Mouse (Mus musculus): Measurements from ENCODE around the gene Nsmce3. TPM values are rescaled to one million over a fixed set of nuclear protein-coding genes. Genes with fewer than 3 reads are reported as not detected.

The Nsmce3 gene
- polyA plus RNA-seq, 1 experiment from 2014 or later: 10.4 TPM

- H3K4me3 ChIP-seq (replicated peaks): no peak overlapping the region
- no peak overlapping the region for H3K4me2 ChIP-seq
- no peaks in the 10 kb centered on the region for H3K4me1 ChIP-seq
- no peak overlapping the region for H3K27ac ChIP-seq
- H3K27me3 ChIP-seq: no peaks in the 10 kb centered on the region
- H3K36me3 ChIP-seq (replicated peaks): no peaks in the 10 kb centered on the region
- WGBS: 86% methylated on average over 9 of the region's 9 CpGs
- no peak for ATAC-seq (ENCODE audit: low FRiP score)
- H3K9ac ChIP-seq: no peak overlapping the region
- H3K9me3 ChIP-seq: no peaks in the 10 kb centered on the region
Measured at GRCm38 (mm10) chr7:64889919-64890318, 17.1 kb upstream of the Nsmce3 start.

DNA sequence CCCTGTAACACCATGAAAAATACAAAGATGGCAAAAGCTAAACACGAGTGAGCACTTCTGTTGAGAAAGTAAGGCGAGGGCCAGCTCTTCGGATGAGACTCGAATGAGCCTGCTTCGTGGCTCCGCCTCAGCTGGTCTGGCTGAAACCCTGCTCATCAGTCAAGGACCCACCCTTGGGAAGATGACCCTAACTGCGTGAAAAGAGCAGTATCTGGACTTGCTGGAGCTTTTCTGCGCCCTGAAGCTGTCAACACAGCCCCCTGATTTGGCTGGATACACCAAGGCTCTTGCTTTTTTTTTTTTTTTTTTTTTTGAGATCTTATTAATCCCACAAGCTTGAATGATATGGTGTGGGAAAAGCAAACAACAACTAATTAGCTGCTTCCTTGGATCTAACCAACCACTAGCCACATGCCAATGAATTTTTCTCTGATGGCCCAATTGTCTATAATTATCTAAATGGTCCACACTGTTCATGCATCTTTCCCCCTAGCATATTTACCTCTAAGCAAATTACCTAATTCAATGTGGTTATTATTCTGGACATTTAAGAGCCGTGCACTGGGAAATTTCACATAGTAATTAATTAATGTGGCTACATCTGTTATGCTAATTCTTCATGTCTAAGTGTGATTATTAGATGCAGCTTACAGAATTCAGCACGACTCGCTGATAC, 11.5 kb upstream of the Nsmce3 start:
- no peaks in the 10 kb centered on the region for H3K36me3 ChIP-seq (replicated peaks)
- 65% methylated on average over 11 of the region's 11 CpGs for WGBS
- H3K4me3 ChIP-seq (replicated peaks): no peak overlapping the region
- H3K9me3 ChIP-seq: no peaks in the 10 kb centered on the region
- peak; percentile 63; the same call in 1 of the 2 replicates for ATAC-seq (ENCODE audit: low FRiP score)
- no peak overlapping the region for H3K9ac ChIP-seq
- H3K4me2 ChIP-seq: no peak overlapping the region
- no peaks in the 10 kb centered on the region for H3K27me3 ChIP-seq
- peaks cover 3% of the 10 kb centered on the region for H3K4me1 ChIP-seq
- H3K27ac ChIP-seq: 0 out of 2 replicates have a peak overlapping the region, but pooled peaks have one; percentile 33

DNA sequence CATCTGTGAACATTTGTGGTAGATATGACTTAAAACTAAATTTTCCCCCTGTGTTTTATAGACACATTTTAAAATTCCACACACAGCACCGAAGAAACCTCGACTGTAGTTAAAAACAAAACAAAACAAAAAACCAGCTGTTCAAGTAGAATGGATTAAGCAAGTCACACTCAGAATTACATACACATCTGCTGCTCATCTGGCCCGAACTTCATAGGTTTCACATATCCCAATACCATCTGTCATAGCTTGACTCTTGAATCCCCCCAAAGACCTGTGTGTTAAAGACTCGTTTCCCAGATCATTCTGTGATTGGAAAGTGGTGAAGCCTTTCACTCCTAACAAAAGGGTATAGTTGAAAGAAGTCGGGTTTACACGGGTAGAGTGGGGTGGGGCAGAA, 9.4 kb upstream of the Nsmce3 start:
- ATAC-seq (ENCODE audit: low FRiP score): no peak
- H3K36me3 ChIP-seq (replicated peaks): no peaks in the 10 kb centered on the region
- no peak overlapping the region for H3K4me2 ChIP-seq
- no peaks in the 10 kb centered on the region for H3K27me3 ChIP-seq
- H3K9me3 ChIP-seq: no peaks in the 10 kb centered on the region
- WGBS: 73% methylated on average over 6 of the region's 6 CpGs
- no peak overlapping the region for H3K27ac ChIP-seq
- no peak overlapping the region for H3K4me3 ChIP-seq (replicated peaks)
- H3K9ac ChIP-seq: no peak overlapping the region
- peaks cover 3% of the 10 kb centered on the region for H3K4me1 ChIP-seq

- ATAC-seq (ENCODE audit: low FRiP score): no peak
- WGBS: 81% methylated on average over 7 of the region's 7 CpGs
- no peaks in the 10 kb centered on the region for H3K27me3 ChIP-seq
Measured at GRCm38 (mm10) chr7:64881387-64881786, 8.6 kb upstream of the Nsmce3 start.

DNA sequence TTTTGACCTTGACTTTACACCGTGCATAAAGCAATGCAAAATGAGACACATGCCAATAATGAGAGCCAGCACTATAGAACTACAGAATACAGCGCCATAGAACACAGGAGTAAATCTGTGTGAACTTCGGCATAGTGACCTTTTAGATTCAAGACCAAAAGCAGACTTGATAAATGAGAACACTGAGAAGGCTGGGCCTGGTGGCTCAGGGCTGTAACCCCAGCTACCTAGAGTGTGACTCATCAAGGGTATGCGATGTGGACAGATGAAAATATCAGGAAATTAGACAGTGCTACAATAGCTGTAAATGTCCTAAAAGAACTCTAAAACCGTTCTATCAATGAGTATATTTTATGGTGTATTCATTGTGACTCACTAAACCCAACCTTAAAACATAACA, 7.6 kb upstream of the Nsmce3 start:
- no peak for ATAC-seq (ENCODE audit: low FRiP score)
- Histone ChIP-seq H3K9me3 (no peaks in the 10 kb centered on the region), H3K4me1 (peaks cover 3% of the 10 kb centered on the region), H3K27me3 (no peaks in the 10 kb centered on the region), H3K27ac (no peak overlapping the region), H3K36me3 (replicated peaks) (no peaks in the 10 kb centered on the region), H3K9ac (no peak overlapping the region), H3K4me3 (replicated peaks) (no peak overlapping the region), H3K4me2 (no peak overlapping the region)
- WGBS: 87% methylated on average over 5 of the region's 5 CpGs

More at GRCm38 (mm10) chr7:64881387-64881786, 8.6 kb upstream of the Nsmce3 start:
- Histone ChIP-seq H3K4me3 (replicated peaks) (no peak overlapping the region), H3K4me1 (peaks cover 3% of the 10 kb centered on the region), H3K4me2 (no peak overlapping the region), H3K36me3 (replicated peaks) (no peaks in the 10 kb centered on the region), H3K9ac (no peak overlapping the region), H3K9me3 (no peaks in the 10 kb centered on the region), H3K27ac (no peak overlapping the region)

GRCm38 (mm10) chr7:64874941-64875340, 2.1 kb upstream of the Nsmce3 start:
- no peaks in the 10 kb centered on the region for H3K36me3 ChIP-seq (replicated peaks)
- WGBS: 93% methylated on average over 4 of the region's 4 CpGs
- no peaks in the 10 kb centered on the region for H3K27me3 ChIP-seq
- ATAC-seq (ENCODE audit: low FRiP score): no peak
- H3K4me1 ChIP-seq: peaks cover 21% of the 10 kb centered on the region
- H3K27ac ChIP-seq: no peak overlapping the region
- no peak overlapping the region for H3K4me3 ChIP-seq (replicated peaks)
- H3K9ac ChIP-seq: no peak overlapping the region
- H3K4me2 ChIP-seq: no peak overlapping the region
- H3K9me3 ChIP-seq: no peaks in the 10 kb centered on the region

GRCm38 (mm10) chr7:64873266-64873665, 469 bp upstream of the Nsmce3 start:
- peak overlapping the region; percentile 95 for H3K27ac ChIP-seq
- no peaks in the 10 kb centered on the region for H3K9me3 ChIP-seq
- peak overlapping the region; percentile 90; the same call in 1 of the 2 replicates for H3K9ac ChIP-seq
- no peaks in the 10 kb centered on the region for H3K36me3 ChIP-seq (replicated peaks)
- peak overlapping the region; percentile 90 for H3K4me3 ChIP-seq (replicated peaks)
- no peak for ATAC-seq (ENCODE audit: low FRiP score)
- peak overlapping the region; percentile 78 for H3K4me2 ChIP-seq
- peaks cover 32% of the 10 kb centered on the region for H3K4me1 ChIP-seq
- no peaks in the 10 kb centered on the region for H3K27me3 ChIP-seq
- 38% methylated on average over 11 of the region's 11 CpGs for WGBS

DNA sequence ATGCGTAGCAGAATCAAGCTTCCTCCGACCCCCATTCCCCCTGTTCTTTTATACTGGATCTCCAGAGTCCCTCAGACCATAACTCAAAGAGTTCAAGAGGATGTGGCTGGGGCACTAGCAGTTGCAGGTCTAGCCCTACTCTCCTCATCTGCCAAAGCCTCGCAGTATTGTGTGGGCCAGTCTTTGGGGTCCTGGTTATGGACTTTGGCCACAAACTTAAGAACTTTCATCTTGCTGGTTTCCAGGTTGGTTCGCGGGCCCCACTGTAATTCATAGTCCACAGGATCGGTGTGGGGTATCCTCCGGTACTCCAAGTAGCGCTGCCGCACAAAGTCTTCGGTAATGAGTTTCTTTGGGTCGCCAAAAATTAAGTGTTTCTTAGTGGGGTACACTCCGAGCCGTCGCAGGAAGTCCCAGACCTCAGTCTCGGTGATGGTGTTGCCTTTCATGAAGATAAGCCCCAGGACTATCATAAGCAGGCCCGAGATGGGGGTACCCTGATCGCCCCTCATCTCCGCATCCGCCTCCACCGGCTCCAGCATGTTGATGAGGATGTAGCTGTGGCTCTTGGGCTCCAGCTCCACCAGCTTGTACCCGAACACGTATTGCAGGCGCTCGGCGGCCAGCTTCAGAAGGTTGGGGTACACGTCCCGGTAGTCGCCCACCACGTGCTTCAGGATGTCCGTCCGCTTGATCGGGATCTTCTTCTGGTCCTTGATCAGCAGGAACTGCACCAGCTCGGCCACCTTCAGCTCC, 632 bp downstream of the Nsmce3 start:
- H3K9ac ChIP-seq: peak overlapping the region; percentile 90
- no peaks in the 10 kb centered on the region for H3K36me3 ChIP-seq (replicated peaks)
- H3K27ac ChIP-seq: peak overlapping the region; percentile 95
- no peaks in the 10 kb centered on the region for H3K9me3 ChIP-seq
- no peaks in the 10 kb centered on the region for H3K27me3 ChIP-seq
- peak overlapping the region; percentile 78 for H3K4me2 ChIP-seq
- peak overlapping the region; percentile 90 for H3K4me3 ChIP-seq (replicated peaks)
- peaks cover 32% of the 10 kb centered on the region for H3K4me1 ChIP-seq
- 1% methylated on average over 33 of the region's 33 CpGs for WGBS
- ATAC-seq (ENCODE audit: low FRiP score): peak; percentile 55; the same call in 1 of the 2 replicates

DNA sequence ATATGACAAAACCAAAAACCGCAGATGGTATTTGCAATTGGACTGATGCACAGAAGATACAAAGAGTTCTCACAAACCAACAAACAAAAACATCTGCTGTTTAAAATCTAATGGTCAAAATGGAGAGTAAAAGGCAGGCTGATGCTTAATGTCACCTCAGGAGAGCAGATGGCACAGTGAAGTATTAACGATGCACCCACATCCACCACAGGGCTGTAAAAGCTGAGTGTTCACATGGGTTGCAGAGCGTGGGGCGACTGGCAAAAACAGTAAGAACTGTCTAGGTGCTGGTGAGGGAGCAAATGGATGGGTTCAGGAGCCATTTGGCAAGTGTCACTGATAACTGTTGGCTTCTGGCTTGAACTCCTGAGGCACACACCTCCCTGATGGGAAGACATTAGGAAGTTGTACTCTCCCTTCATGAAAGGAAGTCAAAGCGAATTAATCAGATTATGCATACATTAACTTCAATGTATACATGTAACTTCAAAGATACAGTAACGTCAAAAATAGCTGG, 3.2 kb downstream of the Nsmce3 start:
- no peak for ATAC-seq (ENCODE audit: low FRiP score)
- Histone ChIP-seq H3K4me3 (replicated peaks) (no peak overlapping the region), H3K27ac (no peak overlapping the region), H3K9ac (no peak overlapping the region), H3K4me2 (peak overlapping the region; percentile 78; the same call in 1 of the 2 replicates), H3K36me3 (replicated peaks) (no peaks in the 10 kb centered on the region), H3K9me3 (no peaks in the 10 kb centered on the region), H3K27me3 (no peaks in the 10 kb centered on the region), H3K4me1 (peaks cover 32% of the 10 kb centered on the region)
- WGBS: 90% methylated on average over 6 of the region's 6 CpGs

DNA sequence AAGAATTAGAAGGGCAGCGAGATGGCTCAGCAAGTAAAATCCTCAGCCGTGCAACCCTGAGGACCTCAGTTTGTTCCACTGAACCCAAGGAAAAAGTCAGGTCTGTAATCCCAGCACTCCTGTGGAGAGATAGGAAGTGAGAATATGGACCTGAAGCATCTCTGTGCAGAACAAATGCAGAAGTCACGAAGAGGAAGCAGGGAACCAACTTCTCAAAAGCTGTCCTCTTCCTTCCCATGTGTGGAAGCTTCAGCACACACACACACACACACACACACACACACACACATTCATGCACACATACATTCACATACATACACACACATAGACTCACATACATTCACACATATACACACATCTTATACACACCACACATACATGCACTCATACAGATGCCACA, 9.3 kb downstream of the Nsmce3 start:
- Histone ChIP-seq H3K27me3 (0 out of 2 replicates have a peak, but pooled peaks cover 5% of the 10 kb centered on the region), H3K4me3 (replicated peaks) (no peak overlapping the region), H3K4me2 (no peak overlapping the region), H3K4me1 (0 out of 2 replicates have a peak, but pooled peaks cover 3% of the 10 kb centered on the region), H3K27ac (no peak overlapping the region), H3K36me3 (replicated peaks) (no peaks in the 10 kb centered on the region), H3K9me3 (no peaks in the 10 kb centered on the region), H3K9ac (no peak overlapping the region)
- no peak for ATAC-seq (ENCODE audit: low FRiP score)
- WGBS: 76% methylated on average over 3 of the region's 3 CpGs

DNA sequence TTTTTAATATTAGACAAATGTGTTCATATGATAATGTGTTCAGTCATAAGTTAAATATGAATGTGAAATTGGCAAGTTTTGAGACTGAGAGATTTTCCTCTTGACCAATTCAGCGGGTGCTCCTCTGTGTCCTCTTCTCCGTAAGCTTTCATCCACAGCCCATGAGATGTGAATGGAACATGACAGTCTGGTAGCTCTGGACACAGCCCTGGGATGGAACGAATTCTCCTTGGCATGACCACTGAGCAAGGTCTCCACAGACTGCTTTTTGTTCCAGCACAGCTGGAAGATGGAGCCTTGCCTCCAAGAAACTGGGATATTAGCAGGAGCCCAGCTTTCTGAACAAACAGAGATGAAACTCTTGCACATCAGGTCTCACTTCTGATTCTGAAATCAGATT, 9.8 kb downstream of the Nsmce3 start:
- ATAC-seq (ENCODE audit: low FRiP score): no peak
- H3K4me2 ChIP-seq: no peak overlapping the region
- WGBS: 80% methylated on average over 3 of the region's 3 CpGs
- no peak overlapping the region for H3K4me3 ChIP-seq (replicated peaks)
- no peak overlapping the region for H3K9ac ChIP-seq
- H3K27ac ChIP-seq: no peak overlapping the region
- H3K36me3 ChIP-seq (replicated peaks): no peaks in the 10 kb centered on the region
- 0 out of 2 replicates have a peak, but pooled peaks cover 5% of the 10 kb centered on the region for H3K27me3 ChIP-seq
- H3K4me1 ChIP-seq: no peaks in the 10 kb centered on the region
- no peaks in the 10 kb centered on the region for H3K9me3 ChIP-seq

- H3K27ac ChIP-seq: no peak overlapping the region
- no peaks in the 10 kb centered on the region for H3K36me3 ChIP-seq (replicated peaks)
- H3K4me3 ChIP-seq (replicated peaks): no peak overlapping the region
- no peaks in the 10 kb centered on the region for H3K9me3 ChIP-seq
- no peaks in the 10 kb centered on the region for H3K27me3 ChIP-seq
- 86% methylated on average over 12 of the region's 12 CpGs for WGBS
- no peak for ATAC-seq (ENCODE audit: low FRiP score)
- no peak overlapping the region for H3K9ac ChIP-seq
- no peaks in the 10 kb centered on the region for H3K4me1 ChIP-seq
- H3K4me2 ChIP-seq: no peak overlapping the region
Measured at GRCm38 (mm10) chr7:64856526-64857082, 16.2 kb downstream of the Nsmce3 start.

Data from forebrain, embryonic 12.5 days (tissue).